Mouse (Mus musculus) CD8-positive naive resting alpha-beta T cell, adult 57 days (primary cell): ENCODE measurements around the gene Hsd3b2. TPM values are rescaled to one million over a fixed set of nuclear protein-coding genes. Genes with fewer than 3 reads are reported as not detected.

Experiments
- total RNA-seq: library from RNA; stranded (reverse); gene quantifications from one replicate; pipeline ENCODE4 v1.2.4, GENCODE M21; 2023

The Hsd3b2 gene
- not detected for total RNA-seq

GRCm38 (mm10) chr3:98724376-98724775, at the start of gene Hsd3b2:
Gene Hsd3b2, minus strand, starts transcription at chr3:98724543.

Other genes starting within 250 kb of the Hsd3b2 start
- not detected for gene Hsd3b4, start 214.0 kb downstream of the Hsd3b2 start, total RNA-seq
- not detected for gene Gm10681, start 135.7 kb downstream of the Hsd3b2 start, total RNA-seq
- gene Hsd3b5, start 94.3 kb downstream of the Hsd3b2 start, total RNA-seq, result not detected
- not detected for gene Hsd3b3, start 38.6 kb upstream of the Hsd3b2 start, total RNA-seq
- not detected for gene Hsd3b6, start 89.9 kb upstream of the Hsd3b2 start, total RNA-seq
- not detected for gene Hsd3b1, start 135.3 kb upstream of the Hsd3b2 start, total RNA-seq
- not detected for gene Hao2, start 168.7 kb upstream of the Hsd3b2 start, total RNA-seq